Mouse (Mus musculus): ENCODE results near the gene Grcc10.

DNA sequence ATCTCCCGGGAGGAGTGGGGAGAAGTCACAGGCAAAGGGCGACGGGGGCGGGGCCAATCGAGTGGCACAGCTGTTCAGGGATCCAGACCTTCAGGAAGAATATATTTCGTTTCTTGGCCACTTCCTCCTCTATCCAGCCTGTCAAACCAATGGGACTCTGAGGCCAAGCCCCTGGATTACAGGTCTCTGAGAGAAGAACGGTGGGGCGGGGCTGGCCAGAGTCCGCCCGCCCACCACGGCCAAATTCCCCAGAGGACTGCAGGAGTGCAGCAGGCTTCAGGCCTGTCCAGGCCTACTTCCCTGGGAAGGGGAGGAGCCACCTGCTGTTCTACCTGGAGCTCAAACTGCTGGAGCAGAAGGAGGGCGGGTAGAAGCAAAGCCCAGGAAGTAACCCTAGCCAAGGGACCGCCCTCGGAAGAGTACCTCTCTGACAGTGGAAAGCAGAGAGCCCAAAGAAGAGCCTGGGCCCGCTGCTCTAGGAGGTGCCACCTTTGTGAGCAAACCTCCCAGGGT lies 2.6 kb downstream of the Grcc10 start, which contains the start of gene Ptpn6:
- no peak for TF ChIP-seq CTCF (IDR thresholded peaks at IDR 0.05; ENCODE audit: low read depth, low read length)
- no peak for TF ChIP-seq POLR2A (IDR thresholded peaks at IDR 0.05; ENCODE audit: borderline replicate concordance, low read depth, low read length)
